Mouse (Mus musculus) forebrain, embryonic 16.5 days (tissue): ENCODE results near the gene Tctn3. TPM values are rescaled to one million over a fixed set of nuclear protein-coding genes. Genes with fewer than 3 reads are reported as not detected.

ENCODE experiments used
- ATAC-seq: fragments of 200-750 bp; cut with Nextera tagmentation; 2 replicates; pipeline ENCODE4 v1.8.0; 2017; ENCODE audit warnings: mild to moderate bottlenecking, moderate library complexity
- H3K27ac ChIP-seq: fragments of 300-500 bp; sonication (generic); 2 replicates; pipeline ENCODE4 v1.5.1; 2014; ENCODE audit warnings: low read length, control low read depth
- H3K27me3 ChIP-seq: fragments of 300-500 bp; sonication (generic); replicated peaks from 2 replicates; pipeline ENCODE4 v1.6.1; 2014; ENCODE audit warnings: low read length; ENCODE audit not compliant: control insufficient read depth, insufficient read depth
- H3K36me3 ChIP-seq: fragments of 300-500 bp; sonication (generic); 2 replicates; pipeline ENCODE4 v1.6.1; 2014; ENCODE audit not compliant: control insufficient read depth, insufficient read depth
- H3K4me1 ChIP-seq: fragments of 300-500 bp; sonication (generic); replicated peaks from 2 replicates; pipeline ENCODE4 v1.6.1; 2014; ENCODE audit warnings: low read length; ENCODE audit not compliant: control insufficient read depth, insufficient read depth
- H3K4me2 ChIP-seq: fragments of 300-500 bp; sonication (generic); 2 replicates; pipeline ENCODE4 v1.6.1; 2014; ENCODE audit warnings: mild to moderate bottlenecking, low read length, control low read depth
- H3K4me3 ChIP-seq: fragments of 300-500 bp; sonication (generic); replicated peaks from 2 replicates; pipeline ENCODE4 v1.5.1; 2014; ENCODE audit warnings: mild to moderate bottlenecking, low read length, control low read depth
- H3K9ac ChIP-seq: fragments of 300-500 bp; sonication (generic); replicated peaks from 2 replicates; pipeline ENCODE4 v1.6.1; 2014; ENCODE audit warnings: low read depth, low read length, control low read depth
- H3K9me3 ChIP-seq: fragments of 300-500 bp; sonication (generic); 2 replicates; pipeline ENCODE4 v1.6.1; 2016; ENCODE audit warnings: low read length; ENCODE audit not compliant: control insufficient read depth
- WGBS: fragments of 180-500 bp; shearing (Covaris S2); extraction: QIAGEN DNeasy Blood & Tissue Kit; methylation state at CpG from one replicate; pipeline ENCODE4 v1.1.7; 2014; 5-methylcytosine and 5-hydroxymethylcytosine counted together
- polyA plus RNA-seq: library from polyadenylated mRNA; unstranded; fragments of >200 nt; fragmentation: Nextera tagmentation; extraction: Ambion mirVana; gene quantifications from 2 replicates; pipeline ENCODE4 v1.2.1, GENCODE M21; 2015

Tctn3 gene
- polyA plus RNA-seq, result 13.3 and 14.2 TPM in 2 replicates

- Histone ChIP-seq H3K27me3 (no peaks in the 10 kb centered on the region), H3K4me2 (peak within 1 kb of the TSS; percentile 85), H3K9me3 (no peaks in the 10 kb centered on the region), H3K4me3 (peak within 1 kb of the TSS; percentile 90), H3K27ac (no peak within 1 kb of the TSS), H3K36me3 (peaks cover 8% of the 10 kb centered on the region), H3K9ac (peak within 1 kb of the TSS; percentile 81), H3K4me1 (peaks cover 8% of the 10 kb centered on the region)
- under 1% methylated on average over 45 of the region's 45 CpGs for WGBS
- peak; percentile 100 for ATAC-seq
Measured at GRCm38 (mm10) chr19:40611830-40612506, at the start of gene Tctn3, which contains the start of gene Entpd1. Gene Tctn3 (minus strand): TSS chr19:40612233. Gene Entpd1 (plus strand): TSS chr19:40612366.

- H3K4me2 ChIP-seq, result peak overlapping the region; percentile 61
- peak overlapping the region; percentile 60; the same call in 1 of the 2 replicates for H3K9ac ChIP-seq
- 67% methylated on average over 2 of the region's 2 CpGs for WGBS
- H3K4me1 ChIP-seq, result peaks cover 22% of the 10 kb centered on the region
- no peaks in the 10 kb centered on the region for H3K36me3 ChIP-seq
- H3K4me3 ChIP-seq, result peak overlapping the region; percentile 45
- H3K9me3 ChIP-seq, result no peaks in the 10 kb centered on the region
- ATAC-seq, result no peak
- no peaks in the 10 kb centered on the region for H3K27me3 ChIP-seq
- no peak overlapping the region; the same call in 1 of the 2 replicates for H3K27ac ChIP-seq
Measured at GRCm38 (mm10) chr19:40661108-40661507, 49.1 kb upstream of the Tctn3 start.

DNA sequence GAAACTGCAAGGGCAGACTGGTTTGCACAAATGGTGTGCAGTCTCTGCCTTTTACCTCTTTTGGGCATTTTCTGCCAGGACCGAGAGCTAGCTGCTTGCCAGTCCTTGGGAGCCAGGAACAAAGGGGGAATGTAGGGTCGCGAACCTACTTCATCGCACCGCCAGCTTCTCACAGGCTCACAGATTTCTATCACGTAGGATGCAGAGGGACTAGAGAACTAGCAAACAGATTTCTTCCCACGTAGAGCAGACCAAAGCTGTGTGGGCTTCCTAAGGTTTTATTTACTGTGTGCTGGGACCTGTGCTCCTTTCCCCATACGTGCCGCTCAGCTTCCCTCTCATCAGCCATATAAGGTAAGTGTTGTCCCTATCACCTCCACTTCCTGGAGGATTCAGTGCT is 48.5 kb upstream of the Tctn3 start:
- Histone ChIP-seq H3K4me2 (peak overlapping the region; percentile 61), H3K9me3 (no peaks in the 10 kb centered on the region), H3K27ac (peak overlapping the region; percentile 83), H3K9ac (peak overlapping the region; percentile 60), H3K4me1 (peaks cover 22% of the 10 kb centered on the region), H3K4me3 (peak overlapping the region; percentile 45), H3K27me3 (no peaks in the 10 kb centered on the region), H3K36me3 (no peaks in the 10 kb centered on the region)
- peak; percentile 41 for ATAC-seq
- WGBS, result 10% methylated on average over 9 of the region's 9 CpGs

DNA sequence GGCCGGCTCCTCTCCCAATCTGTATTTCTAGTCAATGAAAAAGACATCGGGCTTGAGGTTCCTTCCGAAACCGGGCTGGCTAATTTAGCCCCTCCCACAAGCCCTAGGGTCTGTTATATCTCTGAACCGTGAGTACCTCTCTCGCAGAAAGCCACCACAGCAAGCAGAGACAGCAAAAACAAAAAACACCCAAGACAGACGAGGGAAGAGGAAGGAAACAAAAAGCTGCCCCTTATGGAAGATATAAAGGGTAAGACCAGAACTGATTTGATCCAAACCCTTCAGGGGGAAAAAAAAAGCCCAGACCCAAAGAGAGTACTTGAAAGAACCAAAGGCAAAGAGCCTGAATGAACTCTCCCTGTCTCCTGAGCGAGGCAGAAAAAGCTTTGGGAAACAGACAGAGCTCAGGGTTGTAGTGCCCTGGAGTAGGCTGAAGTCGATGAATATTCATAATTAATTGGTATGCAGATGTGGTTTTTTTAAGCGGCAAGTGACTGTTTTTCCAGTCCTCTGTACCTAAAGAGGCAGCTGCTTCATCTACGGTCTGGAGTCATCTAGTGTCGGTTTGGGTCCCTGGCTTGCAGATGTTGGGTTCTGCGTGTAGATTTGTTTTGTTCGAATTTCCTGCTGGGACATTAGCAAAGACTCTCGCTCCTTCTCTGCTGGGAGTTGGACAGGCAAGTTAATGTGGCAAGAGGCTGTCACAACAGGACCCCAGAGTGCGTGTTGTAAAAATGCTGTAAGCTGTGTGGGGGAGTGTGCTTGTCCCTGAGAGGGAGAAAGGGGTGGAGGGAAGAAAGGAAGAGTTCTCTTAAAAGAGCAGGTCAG is 47.8 kb upstream of the Tctn3 start:
- peaks cover 22% of the 10 kb centered on the region for H3K4me1 ChIP-seq
- peak overlapping the region; percentile 60 for H3K9ac ChIP-seq
- peak overlapping the region; percentile 61 for H3K4me2 ChIP-seq
- no peaks in the 10 kb centered on the region for H3K9me3 ChIP-seq
- peak overlapping the region; percentile 45 for H3K4me3 ChIP-seq
- H3K27ac ChIP-seq, result peak overlapping the region; percentile 83
- peak; percentile 92 for ATAC-seq
- no peaks in the 10 kb centered on the region for H3K36me3 ChIP-seq
- no peaks in the 10 kb centered on the region for H3K27me3 ChIP-seq
- WGBS, result under 1% methylated on average over 16 of the region's 16 CpGs

DNA sequence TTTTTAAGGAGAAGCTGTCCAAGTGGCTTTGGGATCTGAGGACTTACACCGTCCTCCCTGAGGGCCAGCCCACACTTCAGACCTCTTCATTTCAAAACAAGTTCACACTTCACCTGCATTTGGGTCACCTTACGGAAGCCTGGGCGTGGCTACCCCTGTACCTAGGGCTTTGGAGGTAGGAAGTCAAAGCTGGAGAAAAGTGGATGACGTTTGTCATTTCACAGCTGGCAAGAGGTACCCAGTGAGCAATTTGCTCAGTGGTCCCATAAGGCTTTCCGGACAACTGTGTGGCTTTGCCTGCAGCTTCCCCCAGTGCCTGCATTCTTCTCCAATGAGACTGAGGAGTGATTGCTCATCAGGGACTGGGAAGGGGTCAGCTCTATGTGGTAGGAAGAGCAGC is 46.9 kb upstream of the Tctn3 start:
- Histone ChIP-seq H3K27me3 (no peaks in the 10 kb centered on the region), H3K9me3 (no peaks in the 10 kb centered on the region), H3K4me3 (no peak overlapping the region), H3K36me3 (no peaks in the 10 kb centered on the region), H3K4me1 (peaks cover 22% of the 10 kb centered on the region), H3K9ac (no peak overlapping the region), H3K27ac (no peak overlapping the region), H3K4me2 (no peak overlapping the region)
- WGBS, result 63% methylated on average over 5 of the region's 5 CpGs
- ATAC-seq, result no peak

DNA sequence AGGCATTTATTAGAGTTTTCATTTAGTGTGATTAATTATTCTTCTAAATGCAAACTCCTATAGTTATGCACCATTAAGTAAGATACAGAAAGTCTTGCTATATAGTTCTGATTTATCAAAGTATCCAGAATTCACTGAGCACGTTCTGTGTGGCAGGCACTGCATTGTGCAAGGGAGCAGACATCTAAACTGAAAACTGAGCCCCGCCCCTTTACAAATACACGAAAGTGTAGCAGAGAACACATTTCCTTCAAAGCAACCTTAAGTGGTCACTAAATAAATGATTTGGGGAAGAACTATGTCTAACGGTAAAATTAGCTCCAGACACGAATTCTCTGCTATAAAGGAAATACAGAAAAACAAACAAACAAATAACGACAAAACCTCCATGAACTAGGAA is 46.2 kb upstream of the Tctn3 start:
- Histone ChIP-seq H3K4me3 (no peak overlapping the region), H3K9me3 (no peaks in the 10 kb centered on the region), H3K27ac (no peak overlapping the region), H3K9ac (no peak overlapping the region), H3K36me3 (no peaks in the 10 kb centered on the region), H3K4me1 (peaks cover 19% of the 10 kb centered on the region), H3K27me3 (no peaks in the 10 kb centered on the region), H3K4me2 (no peak overlapping the region)
- WGBS, result 68% methylated on average over 6 of the region's 6 CpGs
- no peak for ATAC-seq

DNA sequence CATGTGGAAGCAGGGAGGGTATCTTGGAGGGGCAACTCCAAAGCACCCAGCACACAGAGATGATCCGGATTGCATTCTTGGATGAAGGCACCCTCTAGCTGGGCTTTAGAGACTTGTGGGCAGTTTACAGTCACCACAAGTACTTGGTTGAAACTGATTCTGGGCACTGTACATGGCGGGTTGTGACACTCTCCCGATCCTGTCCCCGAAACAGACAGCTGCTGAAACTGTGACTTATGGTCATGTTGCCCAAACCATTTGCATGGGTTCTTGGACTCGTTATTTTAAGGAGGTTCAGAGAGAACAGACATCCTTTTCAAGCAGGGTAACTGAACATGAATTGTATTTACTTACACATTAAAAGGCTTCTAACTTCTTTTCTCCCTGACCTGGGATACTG is 44.2 kb upstream of the Tctn3 start:
- Histone ChIP-seq H3K4me2 (no peak overlapping the region), H3K9ac (no peak overlapping the region), H3K27me3 (no peaks in the 10 kb centered on the region), H3K27ac (no peak overlapping the region), H3K9me3 (no peaks in the 10 kb centered on the region), H3K4me1 (peaks cover 18% of the 10 kb centered on the region), H3K4me3 (no peak overlapping the region), H3K36me3 (no peaks in the 10 kb centered on the region)
- 85% methylated on average over 5 of the region's 5 CpGs for WGBS
- ATAC-seq, result no peak

GRCm38 (mm10) chr19:40650090-40650489 is 38.1 kb upstream of the Tctn3 start:
- H3K4me3 ChIP-seq, result no peak overlapping the region
- 84% methylated on average over 5 of the region's 5 CpGs for WGBS

GRCm38 (mm10) chr19:40647319-40648158 is 35.5 kb upstream of the Tctn3 start:
- H3K9ac ChIP-seq, result no peak overlapping the region
- no peaks in the 10 kb centered on the region for H3K27me3 ChIP-seq
- H3K4me2 ChIP-seq, result no peak overlapping the region
- no peaks in the 10 kb centered on the region for H3K4me1 ChIP-seq
- H3K4me3 ChIP-seq, result no peak overlapping the region
- H3K36me3 ChIP-seq, result no peaks in the 10 kb centered on the region
- H3K9me3 ChIP-seq, result no peaks in the 10 kb centered on the region
- ATAC-seq, result no peak
- 69% methylated on average over 9 of the region's 9 CpGs for WGBS
- no peak overlapping the region for H3K27ac ChIP-seq

More at GRCm38 (mm10) chr19:40650090-40650489, 38.1 kb upstream of the Tctn3 start:
- Histone ChIP-seq H3K4me2 (no peak overlapping the region), H3K36me3 (no peaks in the 10 kb centered on the region), H3K27ac (no peak overlapping the region), H3K9me3 (no peaks in the 10 kb centered on the region), H3K4me1 (no peaks in the 10 kb centered on the region), H3K9ac (no peak overlapping the region), H3K27me3 (no peaks in the 10 kb centered on the region)
- no peak for ATAC-seq
